Mouse (Mus musculus): Measurements from ENCODE around the gene Pex26. TPM values are rescaled to one million over a fixed set of nuclear protein-coding genes. Genes with fewer than 3 reads are reported as not detected.

The Pex26 gene
- polyA plus RNA-seq, 1 experiment from 2014 or later, result 16.1 TPM

DNA sequence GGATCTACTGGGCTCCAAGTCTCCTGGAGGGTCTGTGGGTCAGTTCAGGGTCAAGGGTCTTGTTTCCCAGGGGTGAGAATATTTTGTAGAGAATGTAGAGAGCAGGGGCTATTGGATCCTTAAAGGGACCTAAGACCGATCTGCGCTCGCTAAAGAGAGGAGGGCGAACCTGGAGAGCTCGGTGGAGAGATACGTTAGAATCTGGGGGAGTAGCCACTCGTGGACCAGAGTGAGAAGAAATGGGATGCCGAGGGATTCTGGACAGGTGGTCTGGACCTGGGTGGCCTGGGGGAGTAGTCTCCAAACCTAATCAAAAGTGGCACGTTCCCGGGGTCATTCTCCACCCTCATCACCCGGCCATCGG lies 27.4 kb downstream of the Pex26 start:
- peak overlapping the region; percentile 51 for H3K9ac ChIP-seq (replicated peaks; ENCODE audit: low read depth, low read length)
- ATAC-seq, result 0 out of 2 replicates have a peak, but pooled peaks have one; percentile 43
- H3K4me2 ChIP-seq (ENCODE audit: low read length), result peak overlapping the region; percentile 91
- H3K9me3 ChIP-seq (ENCODE audit: control insufficient read depth, low read length), result no peaks in the 10 kb centered on the region
- H3K4me1 ChIP-seq (replicated peaks; ENCODE audit: control insufficient read depth, insufficient read depth, low read length), result peaks cover 17% of the 10 kb centered on the region
- no peak overlapping the region for H3K27ac ChIP-seq (ENCODE audit: low read length)
- H3K36me3 ChIP-seq (ENCODE audit: control insufficient read depth, insufficient read depth), result no peaks in the 10 kb centered on the region
- H3K4me3 ChIP-seq (replicated peaks; ENCODE audit: low read length), result peak overlapping the region; percentile 48
- H3K27me3 ChIP-seq (replicated peaks; ENCODE audit: control insufficient read depth, insufficient read depth, low read length), result peaks cover 3% of the 10 kb centered on the region; the same call in 1 of the 2 replicates
- WGBS, result under 1% methylated on average over 12 of the region's 12 CpGs

DNA sequence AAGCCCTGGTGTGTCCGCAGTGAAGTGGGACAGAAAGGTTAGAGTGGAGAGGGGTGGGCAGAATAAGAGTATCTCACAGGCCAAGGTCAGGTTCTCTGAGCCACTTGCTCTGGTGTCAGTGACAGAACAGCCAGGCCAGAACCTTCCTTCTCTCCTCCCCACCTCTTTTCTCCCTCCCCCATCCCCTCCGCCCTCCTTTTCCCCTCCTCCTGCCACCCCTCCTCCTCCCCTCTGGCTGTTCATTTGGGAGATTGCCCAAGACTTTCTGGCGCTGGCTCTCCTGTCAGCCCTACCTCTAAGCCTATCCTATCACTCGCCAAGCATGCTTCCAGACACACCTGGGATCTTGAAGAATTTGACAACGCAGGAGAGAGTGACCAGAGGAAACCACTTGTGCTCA lies 28.3 kb downstream of the Pex26 start:
- no peaks in the 10 kb centered on the region for H3K36me3 ChIP-seq (ENCODE audit: control insufficient read depth, insufficient read depth)
- peaks cover 4% of the 10 kb centered on the region; the same call in 1 of the 2 replicates for H3K27me3 ChIP-seq (replicated peaks; ENCODE audit: control insufficient read depth, insufficient read depth, low read length)
- peak overlapping the region; percentile 48; the same call in 1 of the 2 replicates for H3K4me3 ChIP-seq (replicated peaks; ENCODE audit: low read length)
- H3K27ac ChIP-seq (ENCODE audit: low read length), result no peak overlapping the region
- H3K9me3 ChIP-seq (ENCODE audit: control insufficient read depth, low read length), result no peaks in the 10 kb centered on the region
- peaks cover 17% of the 10 kb centered on the region for H3K4me1 ChIP-seq (replicated peaks; ENCODE audit: control insufficient read depth, insufficient read depth, low read length)
- H3K4me2 ChIP-seq (ENCODE audit: low read length), result peak overlapping the region; percentile 91
- WGBS, result 5% methylated on average over 5 of the region's 5 CpGs
- no peak overlapping the region for H3K9ac ChIP-seq (replicated peaks; ENCODE audit: low read depth, low read length)
- ATAC-seq, result no peak

DNA sequence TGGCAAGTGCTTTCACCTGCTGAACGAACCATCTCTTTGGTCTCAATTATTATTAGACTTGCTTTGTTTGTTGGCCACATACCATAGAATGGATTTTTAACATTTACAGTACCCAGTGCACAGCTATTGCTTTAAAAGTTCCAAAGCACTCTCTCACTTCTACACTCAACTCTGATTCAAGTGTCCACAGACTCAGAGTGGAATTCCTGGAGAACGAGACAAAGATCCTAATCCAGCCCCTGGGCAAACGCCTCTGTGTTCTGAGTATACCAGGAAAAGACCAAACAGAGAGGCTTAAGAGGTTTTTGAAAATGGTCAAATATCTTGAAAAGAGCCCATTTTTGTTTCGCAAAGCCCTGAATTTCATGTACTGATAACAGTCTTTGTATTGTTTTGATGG lies 29.5 kb downstream of the Pex26 start:
- ATAC-seq, result no peak
- 67% methylated on average over 4 of the region's 4 CpGs for WGBS
- Histone ChIP-seq H3K27me3 (replicated peaks; ENCODE audit: control insufficient read depth, insufficient read depth, low read length) (peaks cover 5% of the 10 kb centered on the region; the same call in 1 of the 2 replicates), H3K4me3 (replicated peaks; ENCODE audit: low read length) (no peak overlapping the region), H3K36me3 (ENCODE audit: control insufficient read depth, insufficient read depth) (no peaks in the 10 kb centered on the region), H3K4me2 (ENCODE audit: low read length) (no peak overlapping the region), H3K9ac (replicated peaks; ENCODE audit: low read depth, low read length) (no peak overlapping the region), H3K9me3 (ENCODE audit: control insufficient read depth, low read length) (no peaks in the 10 kb centered on the region), H3K4me1 (replicated peaks; ENCODE audit: control insufficient read depth, insufficient read depth, low read length) (peaks cover 17% of the 10 kb centered on the region), H3K27ac (ENCODE audit: low read length) (no peak overlapping the region)

DNA sequence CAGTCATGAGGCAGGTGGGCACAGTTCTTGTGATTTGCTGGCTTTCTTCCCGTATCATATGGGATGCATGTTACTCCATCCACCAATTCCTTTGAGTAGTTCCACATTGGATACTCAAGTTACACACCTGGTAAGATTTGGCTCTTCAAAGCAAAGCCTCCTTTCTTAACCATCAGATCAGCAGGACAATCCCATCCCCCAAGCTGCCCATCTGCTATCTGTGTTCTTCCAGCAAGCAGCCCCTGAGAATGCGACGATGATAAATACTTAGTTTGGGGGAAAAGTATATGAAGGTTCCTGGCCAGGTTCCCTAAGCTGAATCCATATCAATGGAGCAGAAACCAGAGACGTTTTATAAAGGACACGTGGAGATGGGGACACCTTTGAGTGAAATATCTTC lies 30.8 kb downstream of the Pex26 start:
- Histone ChIP-seq H3K9ac (replicated peaks; ENCODE audit: low read depth, low read length) (no peak overlapping the region), H3K4me2 (ENCODE audit: low read length) (no peak overlapping the region), H3K9me3 (ENCODE audit: control insufficient read depth, low read length) (no peaks in the 10 kb centered on the region), H3K36me3 (ENCODE audit: control insufficient read depth, insufficient read depth) (no peaks in the 10 kb centered on the region), H3K4me1 (replicated peaks; ENCODE audit: control insufficient read depth, insufficient read depth, low read length) (peaks cover 17% of the 10 kb centered on the region), H3K27ac (ENCODE audit: low read length) (no peak overlapping the region), H3K4me3 (replicated peaks; ENCODE audit: low read length) (no peak overlapping the region), H3K27me3 (replicated peaks; ENCODE audit: control insufficient read depth, insufficient read depth, low read length) (peaks cover 5% of the 10 kb centered on the region; the same call in 1 of the 2 replicates)
- WGBS, result 87% methylated on average over 5 of the region's 5 CpGs
- no peak for ATAC-seq

DNA sequence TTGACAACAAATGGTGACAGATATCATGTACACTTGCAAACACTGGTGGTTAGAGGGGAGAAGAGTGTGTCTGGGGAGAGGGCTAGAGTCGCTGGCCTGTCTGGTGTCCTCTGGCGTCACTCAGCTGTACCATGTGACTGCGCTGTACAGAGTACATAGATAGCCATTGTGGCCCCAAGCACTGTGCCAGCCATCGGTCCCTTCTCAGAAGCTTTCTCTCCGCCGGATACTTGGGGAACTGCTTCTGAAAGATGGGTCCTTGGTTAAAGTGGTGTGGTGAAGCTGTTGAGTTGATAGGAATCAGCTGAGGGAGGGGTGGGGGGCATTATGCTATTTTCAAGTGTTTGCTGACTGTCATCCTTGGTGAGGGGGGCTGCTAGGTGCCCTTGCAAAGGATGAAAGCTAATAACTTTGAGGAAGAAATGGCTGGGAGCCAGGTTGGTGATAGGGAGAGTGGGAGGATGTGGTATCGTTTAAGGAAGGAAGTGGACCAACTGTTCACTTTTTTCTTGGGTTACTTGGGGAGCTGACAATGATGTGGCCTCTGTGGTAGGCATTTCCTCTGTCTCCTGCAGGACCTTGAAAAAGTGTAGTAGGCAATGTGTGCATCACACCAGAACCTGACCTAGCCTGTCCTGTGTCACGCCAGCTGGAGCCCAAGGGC lies 31.3 kb downstream of the Pex26 start:
- Histone ChIP-seq H3K36me3 (ENCODE audit: control insufficient read depth, insufficient read depth) (no peaks in the 10 kb centered on the region), H3K27me3 (replicated peaks; ENCODE audit: control insufficient read depth, insufficient read depth, low read length) (peaks cover 3% of the 10 kb centered on the region; the same call in 1 of the 2 replicates), H3K9me3 (ENCODE audit: control insufficient read depth, low read length) (no peaks in the 10 kb centered on the region), H3K4me3 (replicated peaks; ENCODE audit: low read length) (no peak overlapping the region), H3K4me1 (replicated peaks; ENCODE audit: control insufficient read depth, insufficient read depth, low read length) (peaks cover 17% of the 10 kb centered on the region), H3K9ac (replicated peaks; ENCODE audit: low read depth, low read length) (no peak overlapping the region), H3K27ac (ENCODE audit: low read length) (no peak overlapping the region), H3K4me2 (ENCODE audit: low read length) (no peak overlapping the region)
- no peak for ATAC-seq
- 91% methylated on average over 8 of the region's 8 CpGs for WGBS

DNA sequence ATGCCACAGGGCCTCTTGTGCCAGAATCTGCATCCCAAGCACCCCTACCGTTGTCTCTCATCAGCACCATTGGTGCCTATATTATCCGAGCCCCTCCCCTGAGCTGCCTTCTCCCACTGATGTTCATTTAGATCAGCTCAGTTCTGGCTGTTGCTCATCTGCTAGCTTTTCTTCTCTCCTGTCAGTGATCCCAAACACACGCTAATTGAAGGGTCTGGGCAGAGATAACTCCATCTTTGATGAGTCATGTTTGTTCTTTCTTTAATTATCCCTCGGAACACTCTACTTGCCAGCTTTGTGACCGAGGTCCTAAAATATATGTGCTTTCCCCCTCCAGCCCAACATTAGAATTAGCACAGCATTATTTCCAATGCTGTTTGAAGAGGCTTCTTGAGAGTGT lies 31.9 kb downstream of the Pex26 start:
- WGBS, result 72% methylated on average over 5 of the region's 5 CpGs
- peaks cover 14% of the 10 kb centered on the region for H3K4me1 ChIP-seq (replicated peaks; ENCODE audit: control insufficient read depth, insufficient read depth, low read length)
- H3K27ac ChIP-seq (ENCODE audit: low read length), result no peak overlapping the region
- no peak overlapping the region for H3K4me3 ChIP-seq (replicated peaks; ENCODE audit: low read length)
- no peaks in the 10 kb centered on the region for H3K9me3 ChIP-seq (ENCODE audit: control insufficient read depth, low read length)
- H3K36me3 ChIP-seq (ENCODE audit: control insufficient read depth, insufficient read depth), result no peaks in the 10 kb centered on the region
- no peak for ATAC-seq
- H3K4me2 ChIP-seq (ENCODE audit: low read length), result no peak overlapping the region
- no peak overlapping the region for H3K9ac ChIP-seq (replicated peaks; ENCODE audit: low read depth, low read length)
- H3K27me3 ChIP-seq (replicated peaks; ENCODE audit: control insufficient read depth, insufficient read depth, low read length), result 0 out of 2 replicates have a peak, but pooled peaks cover 2% of the 10 kb centered on the region

DNA sequence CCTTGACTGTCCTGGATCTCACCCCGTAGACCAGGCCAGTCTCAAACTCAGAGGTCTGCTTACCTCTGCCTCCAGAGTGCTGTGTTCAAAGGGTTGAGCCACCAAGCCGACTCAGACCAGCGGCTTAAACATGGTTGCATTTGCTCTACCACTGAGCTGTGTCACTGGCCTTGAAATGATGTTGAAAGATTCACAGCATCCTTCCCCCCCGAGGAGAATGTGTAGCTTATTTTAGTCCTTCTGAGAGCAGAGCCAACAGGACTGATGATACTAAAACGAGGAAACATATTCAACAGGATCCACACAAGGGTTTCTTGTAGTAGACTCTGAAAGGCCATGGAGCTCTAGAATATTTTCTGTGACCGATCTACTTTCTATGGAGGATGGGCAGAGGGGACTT lies 32.4 kb downstream of the Pex26 start:
- Histone ChIP-seq H3K9me3 (ENCODE audit: control insufficient read depth, low read length) (no peaks in the 10 kb centered on the region), H3K4me3 (replicated peaks; ENCODE audit: low read length) (no peak overlapping the region), H3K4me1 (replicated peaks; ENCODE audit: control insufficient read depth, insufficient read depth, low read length) (peaks cover 9% of the 10 kb centered on the region), H3K36me3 (ENCODE audit: control insufficient read depth, insufficient read depth) (no peaks in the 10 kb centered on the region), H3K4me2 (ENCODE audit: low read length) (no peak overlapping the region), H3K27me3 (replicated peaks; ENCODE audit: control insufficient read depth, insufficient read depth, low read length) (0 out of 2 replicates have a peak, but pooled peaks cover 2% of the 10 kb centered on the region), H3K9ac (replicated peaks; ENCODE audit: low read depth, low read length) (no peak overlapping the region), H3K27ac (ENCODE audit: low read length) (no peak overlapping the region)
- WGBS, result 86% methylated on average over 6 of the region's 6 CpGs
- ATAC-seq, result no peak

DNA sequence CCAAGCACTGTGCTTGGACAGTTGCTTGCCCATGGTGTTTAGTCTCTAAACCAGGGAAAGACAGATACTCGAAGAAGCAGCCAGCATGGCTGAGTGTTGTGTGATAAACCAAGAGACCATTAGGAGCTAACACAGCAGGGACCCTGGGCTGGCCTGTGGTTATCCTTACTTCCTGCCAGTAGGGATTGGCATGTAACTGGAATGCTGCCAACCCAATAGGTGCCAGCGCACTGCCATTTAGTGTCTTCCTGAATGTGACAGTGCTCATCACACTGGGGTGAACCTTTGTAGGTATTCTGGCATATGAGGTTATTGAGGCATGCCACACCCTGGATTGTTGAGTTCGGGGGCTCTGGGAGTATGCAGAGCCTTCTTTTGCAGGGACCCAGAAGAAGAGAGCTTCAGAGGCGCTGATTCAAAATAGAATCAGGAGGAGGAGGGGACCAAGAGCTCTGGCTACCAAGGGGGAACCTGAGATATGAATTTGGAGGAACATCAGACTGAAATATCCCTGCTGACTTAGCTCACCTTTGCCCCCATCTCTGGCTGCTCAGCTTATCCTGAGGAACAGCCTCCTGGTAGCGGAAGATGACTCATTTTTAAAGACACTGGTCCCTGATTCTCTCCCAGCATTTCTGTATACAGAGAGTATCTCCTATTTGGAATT lies 33.3 kb downstream of the Pex26 start:
- peaks cover under 1% of the 10 kb centered on the region; the same call in 1 of the 2 replicates for H3K4me1 ChIP-seq (replicated peaks; ENCODE audit: control insufficient read depth, insufficient read depth, low read length)
- H3K36me3 ChIP-seq (ENCODE audit: control insufficient read depth, insufficient read depth), result no peaks in the 10 kb centered on the region
- WGBS, result 86% methylated on average over 5 of the region's 5 CpGs
- H3K4me2 ChIP-seq (ENCODE audit: low read length), result no peak overlapping the region
- no peak for ATAC-seq
- H3K9me3 ChIP-seq (ENCODE audit: control insufficient read depth, low read length), result no peaks in the 10 kb centered on the region
- no peak overlapping the region for H3K27ac ChIP-seq (ENCODE audit: low read length)
- H3K4me3 ChIP-seq (replicated peaks; ENCODE audit: low read length), result no peak overlapping the region
- H3K27me3 ChIP-seq (replicated peaks; ENCODE audit: control insufficient read depth, insufficient read depth, low read length), result 0 out of 2 replicates have a peak, but pooled peaks cover 2% of the 10 kb centered on the region
- no peak overlapping the region for H3K9ac ChIP-seq (replicated peaks; ENCODE audit: low read depth, low read length)

DNA sequence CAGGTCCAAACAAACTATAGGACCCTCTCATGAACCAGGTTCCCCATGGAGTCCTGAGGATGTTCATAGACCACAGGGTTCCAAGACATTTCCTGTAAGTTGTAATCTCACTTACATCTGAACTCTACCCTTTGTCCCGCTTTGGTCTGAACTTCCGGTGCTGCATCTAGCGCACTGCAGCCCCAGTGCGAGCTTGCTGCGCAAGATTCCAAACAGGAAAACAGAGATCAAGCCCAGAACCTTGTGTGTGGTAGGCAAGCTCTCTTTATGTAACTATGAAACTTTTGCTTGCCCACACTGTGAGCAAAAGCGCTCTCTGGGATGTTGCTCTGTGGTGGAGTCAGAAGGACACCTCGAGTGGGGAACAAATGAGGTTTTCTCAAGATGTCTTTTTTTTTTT lies 34.5 kb downstream of the Pex26 start:
- H3K4me2 ChIP-seq (ENCODE audit: low read length), result no peak overlapping the region
- H3K9me3 ChIP-seq (ENCODE audit: control insufficient read depth, low read length), result no peaks in the 10 kb centered on the region
- H3K4me3 ChIP-seq (replicated peaks; ENCODE audit: low read length), result no peak overlapping the region
- 90% methylated on average over 7 of the region's 7 CpGs for WGBS
- H3K36me3 ChIP-seq (ENCODE audit: control insufficient read depth, insufficient read depth), result no peaks in the 10 kb centered on the region
- no peak for ATAC-seq
- no peak overlapping the region for H3K27ac ChIP-seq (ENCODE audit: low read length)
- H3K9ac ChIP-seq (replicated peaks; ENCODE audit: low read depth, low read length), result no peak overlapping the region
- H3K4me1 ChIP-seq (replicated peaks; ENCODE audit: control insufficient read depth, insufficient read depth, low read length), result no peaks in the 10 kb centered on the region
- 0 out of 2 replicates have a peak, but pooled peaks cover 2% of the 10 kb centered on the region for H3K27me3 ChIP-seq (replicated peaks; ENCODE audit: control insufficient read depth, insufficient read depth, low read length)

All from forebrain, embryonic 16.5 days (tissue).